Mouse (Mus musculus) heart, postnatal 0 days (tissue): ENCODE data around the gene Bst2. TPM values are rescaled to one million over a fixed set of nuclear protein-coding genes. Genes with fewer than 3 reads are reported as not detected.
A peak's percentile ranks its signal among the peaks of the same experiment; 100 is the strongest.

Experiments used
- ATAC-seq: fragments of 200-750 bp; cut with Nextera tagmentation; 2 replicates; pipeline ENCODE4 v1.8.0; 2017; ENCODE audit warnings: low read depth, moderate number of reproducible peaks, moderate library complexity; ENCODE audit not compliant: insufficient read depth
- DNase-seq: peaks from one replicate; pipeline ENCODE4 v3.0.0-alpha.2; 2016; ENCODE audit warnings: low spot score
- H3K27ac ChIP-seq: fragments of 300-500 bp; sonication (generic); 2 replicates; pipeline ENCODE4 v1.5.1; 2014; ENCODE audit warnings: low read depth, mild to moderate bottlenecking
- H3K27me3 ChIP-seq: fragments of 300-500 bp; sonication (generic); 2 replicates; pipeline ENCODE4 v1.6.1; 2014; ENCODE audit warnings: low read length, mixed read lengths; ENCODE audit not compliant: control insufficient read depth, insufficient read depth
- H3K36me3 ChIP-seq: fragments of 300-500 bp; sonication (generic); replicated peaks from 2 replicates; pipeline ENCODE4 v1.6.1; 2014; ENCODE audit warnings: low read length, mixed read lengths; ENCODE audit not compliant: control insufficient read depth, insufficient read depth
- H3K4me1 ChIP-seq: fragments of 300-500 bp; sonication (generic); 2 replicates; pipeline ENCODE4 v1.6.1; 2014; ENCODE audit warnings: antibody characterized with exemption; ENCODE audit not compliant: control insufficient read depth, insufficient read depth
- H3K4me2 ChIP-seq: fragments of 300-500 bp; sonication (generic); 2 replicates; pipeline ENCODE4 v1.6.1; 2014; ENCODE audit warnings: low read depth, mild to moderate bottlenecking, low read length, moderate library complexity
- H3K4me3 ChIP-seq: fragments of 300-500 bp; sonication (generic); 2 replicates; pipeline ENCODE4 v1.5.1; 2014; ENCODE audit warnings: low read depth, low read length
- H3K9ac ChIP-seq: fragments of 300-500 bp; sonication (generic); replicated peaks from 2 replicates; pipeline ENCODE4 v1.6.1; 2014; ENCODE audit warnings: low read depth, low read length, mixed read lengths
- H3K9me3 ChIP-seq: fragments of 300-500 bp; sonication (generic); replicated peaks from 2 replicates; pipeline ENCODE4 v1.6.1; 2016; ENCODE audit warnings: low read length; ENCODE audit not compliant: control insufficient read depth
- CTCF ChIP-seq: IDR thresholded peaks from 2 replicates; pipeline ENCODE4 v1.5.1; 2016; ENCODE audit warnings: antibody characterized with exemption, control low read depth, low read depth
- EP300 ChIP-seq: IDR thresholded peaks from 2 replicates; pipeline ENCODE4 v1.6.1; 2016; ENCODE audit warnings: antibody characterized with exemption, low read depth
- WGBS: fragments of 180-500 bp; shearing (Covaris S2); extraction: QIAGEN DNeasy Blood & Tissue Kit; methylation state at CpG from one replicate; pipeline ENCODE4 v1.1.7; 2014; 5-methylcytosine and 5-hydroxymethylcytosine counted together
- polyA plus RNA-seq: library from polyadenylated mRNA; unstranded; fragments of >200 nt; fragmentation: Nextera tagmentation; extraction: Ambion mirVana; gene quantifications from 2 replicates; pipeline ENCODE4 v1.2.1, GENCODE M21; 2015
- total RNA-seq: library from RNA; depleted of rRNA; stranded (reverse); fragments of >200 nt; gene quantifications from 2 replicates; pipeline ENCODE4 v1.2.3, GENCODE M21; 2014; ENCODE audit warnings: low replicate concordance

Bst2 gene
- total and polyA plus RNA-seq, 2 experiments from 2014 or later, result 43.3 to 101 TPM

- 66% methylated on average over 5 of the region's 5 CpGs for WGBS
- no peak overlapping the region for H3K4me2 ChIP-seq
- H3K36me3 ChIP-seq, result no peaks in the 10 kb centered on the region
- TF ChIP-seq CTCF, result no peak
- no peak for TF ChIP-seq EP300
- DNase-seq (no peak), ATAC-seq (no peak)
- no peak overlapping the region for H3K9ac ChIP-seq
- H3K27me3 ChIP-seq, result peaks cover 17% of the 10 kb centered on the region
- H3K4me3 ChIP-seq, result no peak overlapping the region
- no peaks in the 10 kb centered on the region for H3K4me1 ChIP-seq
- no peak overlapping the region for H3K27ac ChIP-seq
- no peaks in the 10 kb centered on the region for H3K9me3 ChIP-seq
Measured at GRCm38 (mm10) chr8:71515043-71515442, 22.2 kb downstream of the Bst2 start.

- Histone ChIP-seq H3K36me3 (no peaks in the 10 kb centered on the region), H3K27me3 (peaks cover 31% of the 10 kb centered on the region), H3K4me3 (no peak overlapping the region), H3K4me1 (no peaks in the 10 kb centered on the region), H3K9ac (no peak overlapping the region), H3K27ac (no peak overlapping the region), H3K9me3 (no peaks in the 10 kb centered on the region), H3K4me2 (no peak overlapping the region)
- no peak for ATAC-seq
- no peak for DNase-seq
- TF ChIP-seq EP300 (no peak), CTCF (no peak)
- 64% methylated on average over 15 of the region's 15 CpGs for WGBS
Measured at GRCm38 (mm10) chr8:71513018-71513754, 24.1 kb downstream of the Bst2 start.

DNA sequence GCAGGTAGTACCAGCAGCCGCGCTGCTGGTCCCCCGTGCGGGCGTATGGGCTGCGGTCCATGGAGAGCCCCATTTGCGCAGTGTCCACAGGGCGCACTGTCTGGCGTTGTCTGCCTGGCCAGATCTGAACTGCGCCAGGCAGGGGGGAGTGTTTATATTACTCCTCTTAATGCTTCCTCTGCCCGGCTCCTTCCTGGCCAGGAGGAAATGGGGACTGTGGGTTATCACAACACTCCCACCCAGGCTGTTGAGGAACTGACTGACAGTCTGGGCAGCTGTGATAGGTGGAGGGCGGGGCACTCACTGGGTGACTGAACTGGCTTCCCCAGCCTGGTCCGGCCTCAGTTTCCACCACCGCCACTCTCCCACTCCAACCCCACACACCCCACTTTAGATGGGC is 25.6 kb downstream of the Bst2 start, which contains the start of gene Plvap:
Gene Plvap, minus strand, starts transcription at position 109 of the 400 bp plus-strand sequence.
- Histone ChIP-seq H3K4me2 (peak within 1 kb of the TSS; percentile 23), H3K27ac (no peak within 1 kb of the TSS), H3K4me1 (0 out of 2 replicates have a peak, but pooled peaks cover 3% of the 10 kb centered on the region), H3K9ac (no peak within 1 kb of the TSS), H3K4me3 (peak within 1 kb of the TSS; percentile 15), H3K9me3 (no peaks in the 10 kb centered on the region), H3K36me3 (no peaks in the 10 kb centered on the region), H3K27me3 (peaks cover 46% of the 10 kb centered on the region)
- ATAC-seq (peak; percentile 13; the same call in 1 of the 2 replicates), DNase-seq (no peak)
- WGBS, result 27% methylated on average over 12 of the region's 14 CpGs
- no peak for TF ChIP-seq EP300

DNA sequence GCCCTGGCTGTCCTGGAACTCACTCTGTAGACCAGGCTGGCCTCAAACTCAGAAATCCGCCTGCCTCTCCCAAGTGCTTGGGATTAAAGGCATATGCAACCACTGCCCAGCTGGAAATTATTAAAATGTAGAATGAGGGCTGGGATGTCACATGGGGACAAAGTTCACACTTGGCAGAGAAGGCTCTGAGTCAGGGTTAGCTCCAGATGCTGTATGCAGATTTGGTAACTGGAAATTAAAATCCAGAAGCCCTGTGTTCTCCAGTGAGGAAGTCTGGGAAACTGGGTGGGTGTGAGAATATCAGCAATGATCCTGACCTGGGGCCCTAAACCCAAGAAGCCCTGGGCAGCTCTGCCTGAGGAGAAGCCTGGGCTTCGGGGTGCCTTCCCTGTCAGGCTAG is 27.9 kb downstream of the Bst2 start:
- Histone ChIP-seq H3K9ac (no peak overlapping the region), H3K27me3 (peaks cover 62% of the 10 kb centered on the region), H3K4me3 (no peak overlapping the region), H3K4me1 (0 out of 2 replicates have a peak, but pooled peaks cover 3% of the 10 kb centered on the region), H3K27ac (no peak overlapping the region), H3K4me2 (no peak overlapping the region; the same call in 1 of the 2 replicates), H3K36me3 (no peaks in the 10 kb centered on the region), H3K9me3 (no peaks in the 10 kb centered on the region)
- ATAC-seq, result no peak
- 67% methylated on average over 2 of the region's 2 CpGs for WGBS
- TF ChIP-seq EP300 (no peak), CTCF (no peak)
- no peak for DNase-seq

- peak; percentile 86 for DNase-seq
- Histone ChIP-seq H3K36me3 (no peaks in the 10 kb centered on the region), H3K27me3 (peaks cover 62% of the 10 kb centered on the region), H3K27ac (no peak overlapping the region), H3K4me3 (peak overlapping the region; percentile 48), H3K4me1 (0 out of 2 replicates have a peak, but pooled peaks cover 3% of the 10 kb centered on the region), H3K4me2 (peak overlapping the region; percentile 83), H3K9ac (no peak overlapping the region), H3K9me3 (no peaks in the 10 kb centered on the region)
- peak; percentile 77 for ATAC-seq
- no peak for TF ChIP-seq CTCF
- no peak for TF ChIP-seq EP300
- under 1% methylated on average over 58 of the region's 61 CpGs for WGBS
Measured at GRCm38 (mm10) chr8:71507589-71508104, 29.6 kb downstream of the Bst2 start.
